Mouse (Mus musculus) liver, adult (tissue): Measurements from ENCODE around the gene Elmsan1.
A peak's percentile ranks its signal among the peaks of the same experiment; 100 is the strongest.

Source experiments
- GATA4 ChIP-seq: IDR thresholded peaks from 2 replicates; pipeline ENCODE4 v1.6.1; 2014; ENCODE audit warnings: mild to moderate bottlenecking, low read length; ENCODE audit not compliant: insufficient replicate concordance

Elmsan1 gene

GRCm38 (mm10) chr12:84158156-84158555 lies 60.5 kb downstream of the Elmsan1 start:
- TF ChIP-seq GATA4: no peak

DNA sequence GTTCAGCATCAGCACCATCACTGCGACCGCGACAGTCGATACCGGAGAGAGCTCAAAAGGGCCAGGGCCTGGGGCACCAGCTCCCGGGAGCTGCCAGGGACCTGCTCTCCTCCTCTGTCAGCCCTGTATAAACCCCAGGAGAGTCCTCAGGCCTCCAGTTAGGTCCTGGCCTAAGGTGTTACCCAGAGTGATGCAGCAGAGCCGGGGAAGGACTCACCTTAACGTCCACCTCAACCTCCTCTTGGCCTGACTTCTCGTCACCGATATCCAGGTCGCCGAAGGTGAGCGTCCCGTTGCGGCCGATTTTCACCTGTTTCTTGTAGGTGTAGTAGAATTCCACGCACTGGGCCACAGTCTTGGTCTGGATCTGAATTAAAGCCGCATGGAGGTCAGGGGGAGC lies 62.5 kb downstream of the Elmsan1 start:
- no peak for TF ChIP-seq GATA4

- TF ChIP-seq GATA4: no peak
Observed at GRCm38 (mm10) chr12:84155523-84155871, 63.2 kb downstream of the Elmsan1 start.

DNA sequence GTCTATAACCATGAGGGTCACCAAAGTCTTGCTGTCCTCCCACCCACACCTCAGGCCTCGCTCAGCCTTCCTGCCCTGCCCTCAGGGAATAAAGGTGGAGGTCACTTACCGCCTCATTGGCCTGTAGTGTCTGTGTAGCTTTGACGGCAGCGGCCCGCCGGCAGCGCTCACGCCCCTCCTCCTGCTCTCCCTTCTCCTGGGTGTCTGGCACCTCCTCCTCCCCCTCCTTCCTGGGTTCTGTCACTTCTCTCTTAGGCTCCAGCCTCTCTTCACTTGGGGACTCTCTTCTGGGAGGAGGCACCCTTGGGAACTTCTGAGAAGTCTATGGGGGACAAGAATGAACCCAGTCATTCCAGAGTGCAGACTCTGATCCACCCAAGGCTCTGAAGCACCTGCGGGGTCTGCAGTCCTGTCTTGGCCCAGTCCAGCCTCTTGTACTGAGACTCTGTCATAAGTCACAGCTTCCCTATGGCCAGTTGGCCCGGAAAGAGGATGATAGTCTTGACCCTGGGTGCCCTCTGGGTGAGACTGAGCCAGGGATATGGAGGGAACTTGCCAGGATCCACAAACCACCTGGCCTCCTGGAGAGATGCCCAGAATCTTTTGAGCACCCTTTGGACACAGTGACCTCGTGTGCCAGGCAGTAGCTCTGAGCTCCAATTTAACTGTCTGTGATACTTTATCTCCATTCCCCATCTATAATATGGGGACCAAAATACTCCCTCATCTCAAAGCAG lies 63.7 kb downstream of the Elmsan1 start:
- TF ChIP-seq GATA4: peak; percentile 84

DNA sequence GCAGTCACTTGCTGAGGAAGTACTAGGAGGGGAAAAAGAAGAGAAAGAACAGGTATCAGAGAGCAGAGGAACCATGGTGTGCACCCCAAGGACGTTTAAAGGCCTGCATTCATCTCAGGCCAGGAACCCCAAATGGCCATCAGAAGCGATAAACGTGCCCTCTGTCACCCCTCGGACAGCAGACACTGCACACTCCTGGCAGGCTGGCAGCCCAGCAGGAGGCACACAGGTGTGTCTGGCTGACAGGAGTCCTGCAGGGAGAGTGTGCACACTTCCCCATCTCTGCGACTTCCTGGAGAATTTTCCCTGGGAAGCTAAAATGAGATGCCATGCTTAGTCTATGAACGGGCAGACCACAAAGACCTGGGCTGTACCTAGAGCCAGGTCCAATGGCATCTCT lies 65.3 kb downstream of the Elmsan1 start:
- TF ChIP-seq GATA4: no peak

DNA sequence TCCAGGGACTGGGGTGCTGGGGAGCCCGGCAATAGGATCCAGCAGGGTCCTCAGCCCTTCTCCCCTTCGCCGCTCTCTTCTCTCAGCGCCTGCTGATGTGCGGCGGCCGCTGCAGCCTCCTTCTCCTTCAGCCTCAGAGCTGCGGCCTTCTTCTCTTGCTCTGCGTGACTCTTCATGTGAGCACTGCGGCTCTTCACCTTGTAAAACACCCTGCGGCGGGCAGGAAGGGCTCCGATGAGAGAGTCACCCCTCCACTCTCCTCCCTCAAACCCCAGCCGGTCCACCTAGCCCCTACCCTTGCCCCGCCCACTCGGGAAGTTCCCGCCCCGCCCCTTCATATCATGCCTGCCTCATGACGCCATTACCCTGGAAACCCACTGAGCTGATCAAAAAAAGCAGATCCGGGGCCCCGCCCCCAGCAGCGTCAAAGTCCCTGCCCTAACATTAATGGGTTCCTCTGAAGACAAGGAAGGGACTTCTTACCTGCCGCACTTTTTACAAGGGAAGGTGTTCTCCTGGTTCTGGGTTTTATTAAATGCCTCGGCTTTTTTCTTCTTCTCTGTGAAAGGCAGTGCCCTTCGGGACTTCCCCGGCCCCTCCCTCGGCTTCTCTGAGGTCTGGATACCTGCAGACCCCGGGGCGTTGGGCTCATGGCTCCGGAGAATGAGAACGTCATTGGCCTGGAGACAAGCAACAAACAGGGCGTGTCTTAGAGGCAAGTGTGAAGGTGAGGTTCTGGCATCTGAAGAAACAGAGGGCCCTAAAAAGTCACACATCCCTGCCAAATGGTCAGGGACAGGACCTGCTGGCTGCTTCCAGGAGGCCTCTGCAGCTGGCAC lies 66.1 kb downstream of the Elmsan1 start:
- no peak for TF ChIP-seq GATA4

GRCm38 (mm10) chr12:84151911-84152310 lies 66.8 kb downstream of the Elmsan1 start:
- no peak for TF ChIP-seq GATA4

- no peak for TF ChIP-seq GATA4
Observed at GRCm38 (mm10) chr12:84150976-84151375, 67.7 kb downstream of the Elmsan1 start.

DNA sequence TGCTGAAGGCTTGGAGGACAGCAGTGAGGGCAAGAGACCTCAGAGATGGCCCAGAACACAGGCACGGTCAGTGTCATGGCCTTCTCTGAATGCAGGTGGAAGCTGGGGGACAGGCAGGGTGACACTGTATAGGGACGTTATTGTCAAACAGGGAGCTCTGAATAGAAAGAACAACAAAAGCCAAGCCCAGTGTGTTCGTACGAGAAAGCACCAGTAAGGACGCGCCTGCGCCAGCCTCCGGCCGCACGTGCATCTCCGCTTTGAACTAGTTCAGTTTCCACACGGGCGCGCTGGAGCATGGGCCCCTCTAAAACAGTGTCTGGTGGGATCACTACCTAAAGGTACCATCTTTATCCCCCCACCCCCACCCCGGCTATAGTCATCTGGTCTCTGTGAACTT lies 68.7 kb downstream of the Elmsan1 start:
- TF ChIP-seq GATA4: no peak

- no peak for TF ChIP-seq GATA4
Observed at GRCm38 (mm10) chr12:84148622-84149012, 70.1 kb downstream of the Elmsan1 start.

- TF ChIP-seq GATA4: no peak
Observed at GRCm38 (mm10) chr12:84147954-84148621, 70.6 kb downstream of the Elmsan1 start, which contains the start of gene Pnma1. TSS of gene Pnma1 (minus strand) at chr12:84148489.

- TF ChIP-seq GATA4: no peak
Observed at GRCm38 (mm10) chr12:84142281-84143050, 76.2 kb downstream of the Elmsan1 start.

DNA sequence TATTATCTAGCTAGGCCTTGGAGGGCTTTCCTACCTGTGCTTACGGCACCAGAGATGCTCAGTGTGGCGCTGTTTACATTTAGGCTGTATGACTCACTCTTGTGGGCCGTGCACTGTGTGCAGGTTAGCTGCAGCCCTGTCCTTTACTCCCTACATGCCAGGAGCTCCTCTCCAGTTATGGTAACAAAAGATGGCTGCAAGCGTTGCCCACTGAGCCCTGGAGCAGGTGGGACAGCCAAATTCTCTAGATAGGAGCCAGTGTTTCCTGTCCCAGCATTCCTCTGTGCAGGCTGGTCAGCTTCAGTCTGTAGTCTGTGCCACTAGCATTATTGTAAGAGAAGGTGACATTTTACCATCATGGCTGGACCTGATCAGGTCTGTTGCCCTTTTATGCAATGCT lies 77.4 kb downstream of the Elmsan1 start:
- TF ChIP-seq GATA4: no peak

- TF ChIP-seq GATA4: no peak
Observed at GRCm38 (mm10) chr12:84140135-84140534, 78.5 kb downstream of the Elmsan1 start.

GRCm38 (mm10) chr12:84137131-84137530 lies 81.5 kb downstream of the Elmsan1 start:
- no peak for TF ChIP-seq GATA4
